Mouse (Mus musculus) hindbrain, embryonic 16.5 days (tissue): ENCODE measurements around the gene Ddx4. TPM values are rescaled to one million over a fixed set of nuclear protein-coding genes. Genes with fewer than 3 reads are reported as not detected.
"Not testable (repeated sequence)": the region's sequence is repeated elsewhere in the genome, so short reads cannot be mapped to it uniquely, and the experiment has no call there.

Experiments used
- ATAC-seq: fragments of 200-750 bp; cut with Nextera tagmentation; 2 replicates; pipeline ENCODE4 v1.8.0; 2017; ENCODE audit warnings: moderate TSS enrichment, moderate library complexity
- H3K27ac ChIP-seq: fragments of 300-500 bp; sonication (generic); 2 replicates; pipeline ENCODE4 v1.5.1; 2014; ENCODE audit warnings: low read depth, mild to moderate bottlenecking, control low read depth, low read length, moderate library complexity
- H3K27me3 ChIP-seq: fragments of 300-500 bp; sonication (generic); replicated peaks from 2 replicates; pipeline ENCODE4 v1.6.1; 2014; ENCODE audit warnings: low read length; ENCODE audit not compliant: control insufficient read depth, insufficient read depth
- H3K36me3 ChIP-seq: fragments of 300-500 bp; sonication (generic); 2 replicates; pipeline ENCODE4 v1.6.1; 2014; ENCODE audit warnings: mild to moderate bottlenecking, low read length, moderate library complexity, mixed read lengths; ENCODE audit not compliant: control insufficient read depth, insufficient read depth
- H3K4me1 ChIP-seq: fragments of 300-500 bp; sonication (generic); 2 replicates; pipeline ENCODE4 v1.6.1; 2014; ENCODE audit warnings: low read depth, low read length; ENCODE audit not compliant: control insufficient read depth, insufficient read depth
- H3K4me2 ChIP-seq: fragments of 300-500 bp; sonication (generic); 2 replicates; pipeline ENCODE4 v1.6.1; 2014; ENCODE audit warnings: mild to moderate bottlenecking, low read length, control low read depth, moderate library complexity
- H3K4me3 ChIP-seq: fragments of 300-500 bp; sonication (generic); 2 replicates; pipeline ENCODE4 v1.5.1; 2014; ENCODE audit warnings: mild to moderate bottlenecking, low read length, control low read depth, moderate library complexity
- H3K9ac ChIP-seq: fragments of 300-500 bp; sonication (generic); 2 replicates; pipeline ENCODE4 v1.6.1; 2014; ENCODE audit warnings: low read depth, mild to moderate bottlenecking, control low read depth, low read length, moderate library complexity
- H3K9me3 ChIP-seq: fragments of 300-500 bp; sonication (generic); 2 replicates; pipeline ENCODE4 v1.6.1; 2014; ENCODE audit warnings: mild to moderate bottlenecking, low read length, moderate library complexity; ENCODE audit not compliant: control insufficient read depth
- WGBS: fragments of 180-500 bp; shearing (Covaris S2); extraction: QIAGEN DNeasy Blood & Tissue Kit; methylation state at CpG from one replicate; pipeline ENCODE4 v1.1.7; 2014; 5-methylcytosine and 5-hydroxymethylcytosine counted together
- polyA plus RNA-seq: library from polyadenylated mRNA; unstranded; fragments of >200 nt; fragmentation: Nextera tagmentation; extraction: Ambion mirVana; gene quantifications from 2 replicates; pipeline ENCODE4 v1.2.1, GENCODE M21; 2015

The Ddx4 gene
- polyA plus RNA-seq, 1 experiment from 2014 or later: 0.84 TPM

- 52% methylated on average over 11 of the region's 11 CpGs for WGBS
- no peak overlapping the region for H3K4me3 ChIP-seq
- H3K9ac ChIP-seq: no peak overlapping the region
These were observed 71.5 kb downstream of the Ddx4 start for GRCm38 (mm10) chr13:112580590-112581320.

GRCm38 (mm10) chr13:112578041-112578440 lies 74.2 kb downstream of the Ddx4 start:
- H3K27me3 ChIP-seq, ATAC-seq, H3K9me3 ChIP-seq, H3K36me3 ChIP-seq, H3K4me1 ChIP-seq, H3K9ac ChIP-seq, H3K4me2 ChIP-seq, H3K27ac ChIP-seq, H3K4me3 ChIP-seq: not testable (repeated sequence)
- 73% methylated on average over 11 of the region's 11 CpGs for WGBS

More at GRCm38 (mm10) chr13:112580590-112581320, 71.5 kb downstream of the Ddx4 start:
- Histone ChIP-seq H3K36me3 (no peaks in the 10 kb centered on the region), H3K9me3 (no peaks in the 10 kb centered on the region), H3K4me1 (no peaks in the 10 kb centered on the region), H3K27me3 (no peaks in the 10 kb centered on the region), H3K27ac (no peak overlapping the region), H3K4me2 (no peak overlapping the region)
- no peak for ATAC-seq

- ATAC-seq: no peak
These were observed 78.5 kb downstream of the Ddx4 start for GRCm38 (mm10) chr13:112573800-112574199.

DNA sequence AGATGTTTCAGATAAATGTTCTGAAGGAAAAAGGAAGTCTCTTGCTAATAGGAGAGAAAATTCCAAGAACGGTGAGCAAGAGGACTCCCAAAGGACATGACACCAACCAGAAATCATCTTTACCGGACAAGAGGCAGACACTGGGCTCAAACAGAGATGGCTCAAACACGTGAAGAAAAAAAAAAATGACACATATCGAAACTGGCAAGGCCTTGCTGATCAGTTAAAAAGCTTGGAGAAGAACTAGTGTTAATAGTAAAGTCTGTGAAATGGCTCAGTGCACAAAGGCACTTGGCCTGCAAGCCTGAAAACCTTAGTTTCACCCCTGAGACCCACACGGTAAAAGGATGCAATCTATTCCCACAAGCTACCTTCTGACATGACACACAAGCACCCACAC lies 81.5 kb downstream of the Ddx4 start:
- Histone ChIP-seq H3K4me2 (no peak overlapping the region), H3K4me1 (no peaks in the 10 kb centered on the region), H3K27ac (no peak overlapping the region), H3K4me3 (no peak overlapping the region), H3K27me3 (no peaks in the 10 kb centered on the region), H3K9ac (no peak overlapping the region), H3K36me3 (no peaks in the 10 kb centered on the region), H3K9me3 (no peaks in the 10 kb centered on the region)
- WGBS: 83% methylated on average over 5 of the region's 5 CpGs
- ATAC-seq: no peak

More at GRCm38 (mm10) chr13:112573800-112574199, 78.5 kb downstream of the Ddx4 start:
- H3K9ac ChIP-seq: no peak overlapping the region
- no peaks in the 10 kb centered on the region for H3K36me3 ChIP-seq
- H3K4me2 ChIP-seq: no peak overlapping the region
- H3K9me3 ChIP-seq: no peaks in the 10 kb centered on the region
- H3K27ac ChIP-seq: no peak overlapping the region
- no peaks in the 10 kb centered on the region for H3K27me3 ChIP-seq
- H3K4me1 ChIP-seq: no peaks in the 10 kb centered on the region
- H3K4me3 ChIP-seq: no peak overlapping the region

- Histone ChIP-seq H3K36me3 (no peaks in the 10 kb centered on the region), H3K4me1 (no peaks in the 10 kb centered on the region), H3K9ac (no peak overlapping the region), H3K27me3 (no peaks in the 10 kb centered on the region), H3K4me3 (no peak overlapping the region), H3K4me2 (no peak overlapping the region), H3K9me3 (no peaks in the 10 kb centered on the region), H3K27ac (no peak overlapping the region)
- WGBS: 45% methylated on average over 4 of the region's 4 CpGs
- no peak for ATAC-seq
These were observed 82.7 kb downstream of the Ddx4 start for GRCm38 (mm10) chr13:112569606-112570005.

DNA sequence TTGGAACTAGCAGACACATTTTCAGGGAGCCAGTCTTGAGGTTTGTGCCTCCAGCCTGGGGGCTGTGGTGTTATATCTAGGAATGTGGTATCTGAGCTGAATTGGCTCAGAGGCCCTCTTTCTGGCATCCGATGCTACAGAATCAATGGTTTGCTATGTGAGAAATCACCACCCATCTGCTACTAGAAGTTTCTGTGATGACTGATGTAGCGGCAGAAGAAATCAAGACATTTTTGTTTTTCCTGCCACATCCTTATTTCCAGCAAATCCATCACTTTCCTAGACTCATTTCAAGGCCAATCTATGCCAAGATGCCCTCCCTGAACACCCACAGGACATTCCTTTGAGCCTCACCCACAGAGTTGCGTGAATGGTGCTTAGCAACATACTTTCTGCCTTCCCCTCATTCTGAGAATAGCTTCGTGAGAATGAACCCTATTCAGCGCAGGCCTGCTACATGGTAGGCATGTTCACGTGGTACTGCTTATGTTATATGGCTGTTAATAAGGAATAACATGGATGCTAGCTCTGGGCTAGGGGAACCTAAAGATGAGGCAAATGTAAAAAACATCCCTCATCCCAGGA lies 91.6 kb downstream of the Ddx4 start:
- Histone ChIP-seq H3K27me3 (no peaks in the 10 kb centered on the region), H3K9me3 (no peaks in the 10 kb centered on the region), H3K9ac (no peak overlapping the region), H3K36me3 (no peaks in the 10 kb centered on the region), H3K4me3 (no peak overlapping the region), H3K4me1 (no peaks in the 10 kb centered on the region), H3K4me2 (no peak overlapping the region), H3K27ac (no peak overlapping the region)
- 64% methylated on average over 6 of the region's 6 CpGs for WGBS
- ATAC-seq: no peak

DNA sequence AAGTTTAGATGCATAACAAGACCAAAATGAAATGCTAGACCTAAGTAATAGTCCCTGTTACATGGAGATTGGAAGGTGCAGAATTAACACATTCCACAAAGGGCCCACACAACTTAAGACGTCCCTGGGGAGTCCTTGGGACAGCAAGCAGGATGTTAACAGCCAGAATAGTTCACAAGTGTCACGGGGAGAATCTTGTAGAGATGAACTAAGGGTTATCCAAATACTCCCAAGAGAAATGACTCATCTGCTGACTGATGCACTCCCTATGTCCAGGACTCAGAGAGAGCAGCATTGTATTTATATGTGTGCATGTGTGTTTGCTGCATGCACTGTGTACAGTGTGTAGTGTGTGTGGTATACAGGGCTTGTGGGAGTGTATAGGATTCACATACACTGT lies 95.8 kb downstream of the Ddx4 start:
- Histone ChIP-seq H3K27ac (no peak overlapping the region), H3K9me3 (no peaks in the 10 kb centered on the region), H3K27me3 (no peaks in the 10 kb centered on the region), H3K4me3 (no peak overlapping the region), H3K9ac (no peak overlapping the region), H3K4me1 (no peaks in the 10 kb centered on the region), H3K4me2 (no peak overlapping the region), H3K36me3 (no peaks in the 10 kb centered on the region)
- no peak for ATAC-seq
- WGBS: 63% methylated on average over 2 of the region's 2 CpGs

GRCm38 (mm10) chr13:112553304-112553703 lies 99.0 kb downstream of the Ddx4 start:
- Histone ChIP-seq H3K4me3 (no peak overlapping the region), H3K27ac (no peak overlapping the region), H3K36me3 (no peaks in the 10 kb centered on the region), H3K9me3 (no peaks in the 10 kb centered on the region), H3K4me1 (no peaks in the 10 kb centered on the region), H3K27me3 (no peaks in the 10 kb centered on the region), H3K4me2 (no peak overlapping the region), H3K9ac (no peak overlapping the region)
- ATAC-seq: no peak
- 92% methylated on average over 5 of the region's 5 CpGs for WGBS

- H3K36me3 ChIP-seq: no peaks in the 10 kb centered on the region
- H3K9me3 ChIP-seq: no peaks in the 10 kb centered on the region
- H3K27ac ChIP-seq: no peak overlapping the region
- no peaks in the 10 kb centered on the region for H3K27me3 ChIP-seq
- WGBS: 86% methylated on average over 7 of the region's 7 CpGs
- H3K9ac ChIP-seq: no peak overlapping the region
- no peak for ATAC-seq
- H3K4me1 ChIP-seq: no peaks in the 10 kb centered on the region
- no peak overlapping the region for H3K4me3 ChIP-seq
- no peak overlapping the region for H3K4me2 ChIP-seq
These were observed 100.4 kb downstream of the Ddx4 start for GRCm38 (mm10) chr13:112551641-112552548.
